Mouse (Mus musculus) heart, embryonic 14.5 days (tissue): ENCODE results near the gene Ulk4. TPM values are rescaled to one million over a fixed set of nuclear protein-coding genes. Genes with fewer than 3 reads are reported as not detected.
A peak's percentile ranks its signal among the peaks of the same experiment; 100 is the strongest.

Experiments used
- ATAC-seq: fragments of 200-750 bp; cut with Nextera tagmentation; 2 replicates; pipeline ENCODE4 v1.8.0; 2017; ENCODE audit warnings: low read depth, moderate TSS enrichment; ENCODE audit not compliant: insufficient number of reproducible peaks, insufficient read depth, low FRiP score
- H3K27ac ChIP-seq, 2 experiments: fragments of 200-500 bp in 1 of 2; fragments of 300-500 bp in 1 of 2; sonication (generic) in 1 of 2; replicated peaks in 1 of 2; 2 replicates each; pipeline ENCODE4 v1.5.1; 2012 to 2014; ENCODE audit warnings: low read depth in 2 of 2, low read length in 2 of 2, control low read depth in 1 of 2, mild to moderate bottlenecking in 1 of 2, mixed read lengths in 1 of 2; ENCODE audit not compliant: control insufficient read depth in 1 of 2, insufficient read depth in 1 of 2
- H3K27me3 ChIP-seq: fragments of 300-500 bp; sonication (generic); 2 replicates; pipeline ENCODE4 v1.6.1; 2014; ENCODE audit warnings: mild to moderate bottlenecking, low read length, control low read depth; ENCODE audit not compliant: control insufficient read depth, insufficient read depth
- H3K36me3 ChIP-seq: fragments of 300-500 bp; sonication (generic); 2 replicates; pipeline ENCODE4 v1.6.1; 2014; ENCODE audit warnings: mild to moderate bottlenecking, control low read depth, low read length, mixed read lengths; ENCODE audit not compliant: control insufficient read depth, insufficient read depth
- H3K4me1 ChIP-seq, 2 experiments: fragments of 200-500 bp in 1 of 2; fragments of 300-500 bp in 1 of 2; sonication (generic) in 1 of 2; 2 replicates each; pipeline ENCODE4 v1.6.1; 2012 to 2014; ENCODE audit warnings: low read length in 2 of 2, control low read depth in 1 of 2, mixed read lengths in 1 of 2; ENCODE audit not compliant: control insufficient read depth in 2 of 2, insufficient read depth in 2 of 2
- H3K4me2 ChIP-seq: fragments of 300-500 bp; sonication (generic); 2 replicates; pipeline ENCODE4 v1.6.1; 2014; ENCODE audit warnings: mild to moderate bottlenecking, low read length
- H3K4me3 ChIP-seq, 2 experiments: fragments of 200-500 bp in 1 of 2; fragments of 300-500 bp in 1 of 2; sonication (generic) in 1 of 2; 2 replicates each; pipeline ENCODE4 v1.5.1; 2012 to 2014; ENCODE audit warnings: low read length in 2 of 2, mild to moderate bottlenecking in 2 of 2, control low read depth in 1 of 2, low read depth in 1 of 2, moderate library complexity in 1 of 2; ENCODE audit not compliant: control insufficient read depth in 1 of 2, insufficient read depth in 1 of 2
- H3K9ac ChIP-seq: fragments of 300-500 bp; sonication (generic); 2 replicates; pipeline ENCODE4 v1.6.1; 2014; ENCODE audit warnings: mild to moderate bottlenecking, low read length
- H3K9me3 ChIP-seq: fragments of 300-500 bp; sonication (generic); 2 replicates; pipeline ENCODE4 v1.6.1; 2016; ENCODE audit warnings: low read length, control low read depth; ENCODE audit not compliant: control insufficient read depth
- WGBS: fragments of 180-500 bp; shearing (Covaris S2); extraction: QIAGEN DNeasy Blood & Tissue Kit; methylation state at CpG from one replicate; pipeline ENCODE4 v1.1.7; 2014; 5-methylcytosine and 5-hydroxymethylcytosine counted together
- polyA plus RNA-seq: library from polyadenylated mRNA; unstranded; fragments of >200 nt; fragmentation: Nextera tagmentation; extraction: Ambion mirVana; gene quantifications from 2 replicates; pipeline ENCODE4 v1.2.1, GENCODE M21; 2014

Gene Ulk4
- polyA plus RNA-seq, 1 experiment from 2014 or later, result 95.4 TPM

- Histone ChIP-seq H3K4me3 (no peak overlapping the region), H3K4me2 (no peak overlapping the region), H3K27ac (no peak overlapping the region), H3K36me3 (no peaks in the 10 kb centered on the region), H3K27me3 (no peaks in the 10 kb centered on the region), H3K9me3 (no peaks in the 10 kb centered on the region), H3K4me1 (peaks cover 34 to 40% of the 10 kb centered on the region in 2 experiments), H3K9ac (no peak overlapping the region)
- WGBS, result 78% methylated on average over 15 of the region's 15 CpGs
- ATAC-seq, result no peak
Measured at GRCm38 (mm10) chr9:120989806-120990700, 286.9 kb downstream of the Ulk4 start.

DNA sequence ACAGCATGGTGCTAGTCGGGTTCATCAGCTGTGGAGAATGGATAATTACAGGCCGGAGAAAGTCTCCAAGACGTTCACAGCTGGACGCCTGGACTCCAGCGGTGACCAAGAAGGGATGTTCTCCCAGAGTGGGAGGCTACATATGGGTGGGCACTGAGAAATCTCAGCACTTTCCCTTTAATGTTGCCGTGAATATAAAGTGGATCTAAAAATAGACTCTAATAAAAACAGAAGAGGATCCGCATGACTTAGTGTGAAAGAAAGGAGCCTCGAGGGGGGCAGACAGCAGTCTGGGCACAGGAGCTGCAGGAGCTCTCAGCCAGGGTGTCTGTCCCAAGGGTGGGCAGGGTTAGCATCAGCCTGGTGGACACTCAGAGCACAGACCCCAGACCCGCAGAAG lies 288.9 kb downstream of the Ulk4 start:
- Histone ChIP-seq H3K9ac (peak overlapping the region; percentile 59; the same call in 1 of the 2 replicates), H3K4me1 (peaks cover 33 to 34% of the 10 kb centered on the region in 2 experiments), H3K27me3 (no peaks in the 10 kb centered on the region), H3K9me3 (no peaks in the 10 kb centered on the region), H3K27ac (0 out of 4 replicates have a peak overlapping the region, but pooled peaks have one; percentile 8 to 41), H3K4me2 (peak overlapping the region; percentile 46), H3K36me3 (0 out of 2 replicates have a peak, but pooled peaks cover 2% of the 10 kb centered on the region), H3K4me3 (no peak overlapping the region)
- 0 out of 2 replicates have a peak, but pooled peaks have one; percentile 27 for ATAC-seq
- WGBS, result 36% methylated on average over 9 of the region's 9 CpGs

- WGBS, result 30% methylated on average over 4 of the region's 4 CpGs
- no peak; the same call in 1 of the 2 replicates for ATAC-seq
Measured at GRCm38 (mm10) chr9:120986994-120987393, 290.0 kb downstream of the Ulk4 start.

DNA sequence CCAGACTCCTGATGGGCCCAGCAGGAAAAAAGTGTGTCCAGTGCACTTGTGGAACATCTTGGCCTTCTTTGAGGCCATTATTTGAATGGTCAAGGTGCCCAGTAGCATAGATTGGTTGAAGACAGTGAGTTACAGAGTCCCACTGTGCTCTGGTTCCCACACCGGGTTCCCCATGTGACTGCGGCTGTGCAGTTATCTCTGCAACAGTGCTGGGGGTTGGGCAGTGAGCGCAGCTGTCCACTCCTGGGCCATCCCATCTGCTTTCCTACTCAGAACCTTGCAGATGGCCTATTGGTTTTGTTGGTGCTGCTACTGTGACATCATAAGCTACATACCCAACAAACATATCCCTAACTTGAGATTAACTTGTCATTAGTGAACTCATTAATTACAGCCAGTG lies 290.7 kb downstream of the Ulk4 start:
- no peaks in the 10 kb centered on the region for H3K27me3 ChIP-seq
- 0 out of 2 replicates have a peak, but pooled peaks cover 2% of the 10 kb centered on the region for H3K36me3 ChIP-seq
- H3K27ac ChIP-seq, result no peak overlapping the region
- no peak for ATAC-seq
- H3K9ac ChIP-seq, result no peak overlapping the region
- no peak overlapping the region for H3K4me2 ChIP-seq
- no peaks in the 10 kb centered on the region for H3K9me3 ChIP-seq
- H3K4me1 ChIP-seq, result peaks cover 33 to 34% of the 10 kb centered on the region in 2 experiments
- 70% methylated on average over 3 of the region's 3 CpGs for WGBS
- no peak overlapping the region for H3K4me3 ChIP-seq

More at GRCm38 (mm10) chr9:120986994-120987393, 290.0 kb downstream of the Ulk4 start:
- H3K4me2 ChIP-seq, result no peak overlapping the region
- no peaks in the 10 kb centered on the region for H3K27me3 ChIP-seq
- H3K9ac ChIP-seq, result no peak overlapping the region
- peaks cover 33 to 34% of the 10 kb centered on the region in 2 experiments for H3K4me1 ChIP-seq
- H3K4me3 ChIP-seq, result no peak overlapping the region
- H3K36me3 ChIP-seq, result 0 out of 2 replicates have a peak, but pooled peaks cover 2% of the 10 kb centered on the region
- H3K27ac ChIP-seq, result peak overlapping the region in 1 of 2 experiments; percentile 41; a peak in 1 of 4 replicates
- H3K9me3 ChIP-seq, result no peaks in the 10 kb centered on the region

DNA sequence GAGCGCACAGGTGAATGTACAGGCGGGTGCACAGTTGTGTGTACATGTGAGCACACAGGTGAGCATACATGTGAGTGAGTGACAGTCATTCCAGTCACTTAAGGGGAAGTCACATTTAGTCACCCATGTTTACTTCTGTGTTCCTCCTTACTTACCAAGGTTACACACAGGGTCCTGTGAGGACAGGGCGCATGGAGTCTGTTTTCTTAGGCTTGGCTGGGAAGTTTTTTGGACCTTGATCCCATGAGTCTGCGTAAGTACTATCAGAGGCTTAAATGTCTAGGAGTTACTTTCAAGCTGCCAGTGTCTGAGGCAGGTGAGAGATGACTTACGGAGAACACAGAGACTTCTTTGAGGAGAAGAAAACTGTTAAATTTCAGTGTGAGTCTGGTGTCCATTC lies 291.5 kb downstream of the Ulk4 start:
- peaks cover 33 to 34% of the 10 kb centered on the region in 2 experiments for H3K4me1 ChIP-seq
- WGBS, result 96% methylated on average over 5 of the region's 5 CpGs
- H3K9ac ChIP-seq, result no peak overlapping the region
- no peak for ATAC-seq
- H3K36me3 ChIP-seq, result 0 out of 2 replicates have a peak, but pooled peaks cover 2% of the 10 kb centered on the region
- no peak overlapping the region for H3K27ac ChIP-seq
- no peak overlapping the region for H3K4me2 ChIP-seq
- H3K9me3 ChIP-seq, result no peaks in the 10 kb centered on the region
- H3K27me3 ChIP-seq, result no peaks in the 10 kb centered on the region
- no peak overlapping the region for H3K4me3 ChIP-seq

DNA sequence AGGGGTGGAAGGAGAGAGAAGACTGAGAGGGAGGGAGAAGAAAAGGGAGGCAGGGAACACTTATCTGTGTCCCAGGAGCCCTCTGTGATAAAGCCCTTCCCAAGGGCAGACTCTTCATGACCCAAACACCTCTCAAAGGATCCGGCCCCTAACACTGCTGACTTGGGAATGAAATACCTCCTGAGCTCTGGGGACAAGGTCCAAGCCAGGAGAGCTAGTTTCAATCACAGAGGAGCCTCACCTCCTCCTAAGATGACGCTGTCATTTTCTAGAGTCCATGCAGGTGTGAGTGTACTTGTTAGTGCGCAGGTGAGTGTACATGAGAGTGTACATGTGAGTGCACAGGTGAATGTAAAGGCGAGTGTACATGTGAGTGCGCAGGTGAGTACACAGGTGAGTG lies 292.0 kb downstream of the Ulk4 start:
- Histone ChIP-seq H3K27ac (no peak overlapping the region), H3K27me3 (no peaks in the 10 kb centered on the region), H3K4me1 (peaks cover 33 to 34% of the 10 kb centered on the region in 2 experiments), H3K4me3 (no peak overlapping the region), H3K9me3 (no peaks in the 10 kb centered on the region), H3K4me2 (no peak overlapping the region), H3K9ac (no peak overlapping the region), H3K36me3 (0 out of 2 replicates have a peak, but pooled peaks cover 2% of the 10 kb centered on the region)
- 94% methylated on average over 5 of the region's 5 CpGs for WGBS
- ATAC-seq, result no peak

DNA sequence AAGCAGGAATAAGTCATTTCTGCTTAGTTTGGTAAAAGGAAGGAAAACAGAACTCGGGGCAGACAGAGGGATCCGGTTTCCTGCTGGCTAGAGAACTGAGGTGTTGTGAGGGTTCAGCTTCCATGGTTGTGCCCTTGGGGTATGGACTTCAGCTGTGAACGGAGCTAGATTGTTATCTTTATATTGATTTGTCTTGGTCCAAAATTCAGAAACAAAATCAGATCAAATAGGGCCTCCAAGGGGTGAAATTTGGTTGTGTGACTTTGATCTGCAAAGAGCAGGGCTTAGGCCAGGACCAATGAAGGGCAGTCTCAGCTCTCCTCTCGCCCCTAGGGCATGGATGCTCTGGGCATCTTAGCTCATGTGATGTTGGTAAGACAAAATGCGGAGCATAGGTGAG lies 292.5 kb downstream of the Ulk4 start:
- 81% methylated on average over 5 of the region's 5 CpGs for WGBS
- Histone ChIP-seq H3K9ac (no peak overlapping the region), H3K4me2 (no peak overlapping the region), H3K9me3 (no peaks in the 10 kb centered on the region), H3K4me1 (peaks cover 30 to 33% of the 10 kb centered on the region in 2 experiments), H3K4me3 (no peak overlapping the region), H3K27me3 (no peaks in the 10 kb centered on the region), H3K27ac (no peak overlapping the region), H3K36me3 (0 out of 2 replicates have a peak, but pooled peaks cover 2% of the 10 kb centered on the region)
- no peak for ATAC-seq
